Mouse (Mus musculus): Measurements from ENCODE around the gene Amotl2.
"Not testable (repeated sequence)": the region's sequence is repeated elsewhere in the genome, so short reads cannot be mapped to it uniquely, and the experiment has no call there.

Gene Amotl2

DNA sequence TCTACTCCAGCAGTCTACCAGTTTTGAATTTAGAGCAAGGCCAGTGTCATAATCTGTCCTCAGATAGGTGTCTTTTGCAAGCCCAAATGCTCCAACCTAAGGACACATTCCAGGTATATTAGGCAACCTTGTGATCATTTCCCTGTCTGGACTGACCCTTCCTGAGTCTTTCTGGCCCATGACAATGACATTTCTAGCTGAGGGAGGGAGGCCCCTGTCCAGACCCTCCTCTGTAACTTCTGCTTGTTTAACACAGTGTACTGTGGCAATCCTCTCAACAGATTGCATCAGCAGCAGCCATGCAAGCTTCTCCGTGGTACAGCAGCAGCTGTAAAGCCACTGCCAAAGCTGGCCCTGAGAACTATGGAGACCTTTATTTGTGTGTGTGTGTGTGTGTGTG, 19.5 kb downstream of the Amotl2 start:
- DNase-seq: no peak

DNA sequence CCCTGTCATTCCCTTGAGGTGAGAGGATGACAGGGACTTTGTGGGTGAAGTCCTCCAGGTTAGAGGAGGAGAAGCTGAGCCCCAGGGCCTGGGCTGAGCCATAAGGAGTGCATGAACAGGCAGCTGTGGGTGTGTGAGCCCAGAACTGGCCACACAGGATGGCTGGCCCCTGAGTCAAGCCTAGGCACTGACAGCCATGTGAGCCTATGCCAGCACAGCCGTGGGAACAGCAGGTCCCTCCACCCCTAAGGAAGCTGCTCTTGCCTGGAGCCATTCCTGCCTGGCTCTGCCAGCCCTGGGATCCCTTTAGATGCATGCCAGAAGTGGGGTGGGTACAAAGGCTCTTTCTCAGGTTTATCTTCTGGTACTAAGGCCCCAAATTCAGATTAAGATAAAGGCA, 20.9 kb downstream of the Amotl2 start:
- no peak for DNase-seq

DNA sequence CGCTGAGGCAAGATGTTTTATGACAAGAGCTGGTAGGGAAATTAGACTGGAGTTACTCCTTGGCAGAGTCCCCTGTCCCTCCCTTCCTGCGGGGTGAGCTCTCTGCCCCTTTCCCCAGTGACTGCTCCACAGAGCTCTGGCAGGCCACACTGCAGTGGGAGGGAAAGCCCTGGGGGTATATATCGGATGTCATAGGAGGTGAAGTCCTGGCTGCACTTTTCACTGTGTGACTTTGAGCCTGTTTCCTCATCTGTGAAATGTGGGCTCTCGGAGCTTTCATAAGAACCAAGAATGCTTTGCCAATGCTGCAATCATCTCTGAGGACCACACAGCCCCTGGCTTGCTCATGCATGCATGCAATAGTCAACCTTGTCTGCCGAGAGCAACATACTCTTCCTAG, 30.3 kb downstream of the Amotl2 start:
- DNase-seq: no peak

DNA sequence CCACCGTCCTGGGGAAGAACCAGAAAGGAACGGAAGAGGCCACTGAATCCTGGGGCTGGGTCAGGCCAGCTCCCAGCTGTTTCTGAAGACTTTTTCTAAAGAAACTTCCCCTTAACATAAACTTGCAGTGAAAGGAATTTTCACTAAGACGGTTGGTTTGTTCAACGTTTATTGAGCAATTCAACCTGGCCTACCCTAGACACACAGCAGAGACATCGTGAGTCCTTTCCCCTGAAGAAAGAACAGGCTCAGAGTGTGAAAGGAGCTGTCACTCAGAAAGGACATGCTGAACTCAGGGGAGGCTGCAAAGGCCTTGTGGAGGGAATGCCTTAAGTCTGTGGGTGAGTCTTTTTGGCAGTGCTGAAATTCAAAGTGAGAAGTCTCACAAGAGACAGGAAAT, 31.4 kb downstream of the Amotl2 start:
- no peak for DNase-seq

DNA sequence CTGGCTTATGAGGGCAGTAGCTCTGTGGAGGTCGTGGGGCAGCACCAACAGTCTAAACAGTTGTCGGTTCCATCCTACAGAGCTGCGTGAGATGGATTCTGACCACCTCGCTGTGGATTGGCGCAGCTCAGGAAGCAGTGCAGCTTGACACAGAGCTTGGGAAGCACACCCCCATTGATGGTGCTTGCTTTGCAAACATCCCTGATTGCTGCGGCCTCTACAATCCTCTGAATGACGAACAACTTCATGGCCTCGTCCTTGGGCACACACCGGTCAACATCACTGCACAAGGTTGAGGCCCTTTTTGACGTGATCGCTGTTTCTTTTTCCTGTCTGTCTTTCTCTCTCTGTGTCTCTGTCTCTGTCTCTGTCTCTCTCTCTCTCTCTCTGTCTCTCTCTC, 32.7 kb downstream of the Amotl2 start:
- no peak for DNase-seq

DNA sequence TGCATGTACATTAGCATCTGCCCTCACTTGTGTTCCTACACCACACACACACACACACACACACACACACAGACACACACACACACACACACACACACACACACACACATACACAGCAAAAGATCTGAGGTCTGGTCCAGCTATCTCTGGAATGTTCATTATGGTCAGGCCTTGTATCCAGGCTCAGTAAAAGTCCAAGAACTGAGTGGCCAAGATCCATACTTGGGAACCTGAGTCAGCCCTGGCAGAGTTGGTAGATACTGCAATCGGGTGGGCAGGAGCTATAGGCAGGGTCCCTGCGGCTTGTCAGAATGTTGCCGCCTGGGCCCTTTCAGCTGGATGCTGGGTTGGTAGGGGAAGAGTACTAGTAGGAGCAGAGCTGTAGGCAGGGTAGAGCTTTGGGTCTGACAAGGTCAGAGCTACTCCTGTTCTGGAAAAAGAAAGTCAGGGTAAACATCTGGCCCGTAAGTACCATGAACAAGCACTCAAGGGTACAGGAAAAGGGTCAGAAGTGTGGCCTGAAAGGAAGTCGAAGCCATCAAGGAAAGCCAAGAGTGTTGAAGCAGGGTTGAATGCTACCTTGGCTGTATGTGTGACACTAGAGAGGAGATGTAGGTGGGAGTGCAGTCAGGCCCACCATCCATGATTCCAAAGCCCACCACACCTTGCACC, 35.3 kb downstream of the Amotl2 start:
- DNase-seq: no peak

DNA sequence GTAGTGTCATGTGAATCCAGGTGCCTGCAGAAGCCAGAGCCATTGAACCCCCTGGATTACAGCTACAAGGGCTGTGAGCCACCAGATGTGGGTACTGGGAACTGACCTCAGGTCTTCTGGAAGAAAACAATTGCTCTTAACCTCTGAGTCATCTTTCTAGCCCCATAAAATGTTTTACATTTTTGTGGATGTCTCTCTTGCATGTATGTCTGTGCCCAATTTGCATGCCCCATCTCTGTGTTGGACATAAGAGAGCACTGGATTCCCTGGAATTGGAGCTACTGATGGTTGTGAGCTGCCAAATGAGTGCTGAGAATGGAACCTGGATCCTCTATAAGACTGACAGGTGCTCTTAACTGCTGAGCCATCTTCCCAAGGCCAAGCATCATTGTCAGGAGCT, 36.8 kb downstream of the Amotl2 start:
- DNase-seq: no peak

DNA sequence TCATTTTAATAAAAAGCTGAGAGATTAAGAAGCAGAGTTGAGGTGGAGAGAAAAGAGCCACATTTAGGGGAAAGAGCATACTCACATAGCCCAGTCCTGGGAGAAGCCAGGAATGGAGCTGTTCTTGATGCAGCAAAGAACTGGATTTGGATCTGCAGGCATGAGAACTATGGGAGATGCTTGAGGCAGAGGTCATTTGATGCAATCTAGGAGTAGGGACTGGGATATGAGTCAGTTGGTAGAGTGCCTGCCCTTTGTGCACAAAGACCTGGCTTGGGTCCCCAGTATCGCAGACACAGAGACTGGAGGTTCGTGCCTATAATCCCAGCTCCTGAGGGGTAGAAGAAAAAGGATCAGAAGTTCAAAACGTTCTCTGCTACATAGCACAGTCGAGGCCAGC, 38.7 kb downstream of the Amotl2 start:
- no peak for DNase-seq

DNA sequence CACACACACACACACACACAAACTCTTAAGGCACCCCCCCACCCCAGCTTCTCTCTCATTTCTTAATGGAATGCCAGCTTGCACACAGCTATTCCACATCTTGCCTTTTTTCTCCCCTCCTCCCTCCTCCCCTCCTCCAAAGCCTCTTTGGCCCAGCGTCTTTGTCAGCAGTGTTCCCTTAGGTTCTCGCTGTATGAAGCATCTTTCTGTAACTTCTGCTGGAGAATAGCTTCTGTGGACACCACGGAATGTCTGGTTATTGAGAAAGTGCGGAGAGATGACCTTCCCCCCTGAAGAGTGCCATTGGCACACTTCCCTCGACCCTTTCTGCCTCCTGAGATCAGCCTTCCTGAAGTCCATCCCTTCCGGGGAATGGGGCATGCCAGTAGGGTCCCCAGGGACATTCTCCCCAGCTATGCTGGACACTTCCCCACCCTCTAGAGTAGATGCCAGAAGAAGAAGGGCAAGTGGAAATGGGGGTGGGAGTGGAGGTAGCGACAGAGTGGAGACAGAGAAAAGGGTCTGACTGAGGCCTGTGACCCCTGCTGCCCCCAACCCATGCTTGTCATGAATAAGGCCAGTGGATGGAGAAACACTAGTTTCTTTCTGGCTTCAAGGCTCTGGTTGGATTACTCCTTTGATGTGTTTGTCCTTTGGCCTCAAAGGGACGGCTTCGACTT, 39.3 kb downstream of the Amotl2 start:
- DNase-seq: no peak

DNA sequence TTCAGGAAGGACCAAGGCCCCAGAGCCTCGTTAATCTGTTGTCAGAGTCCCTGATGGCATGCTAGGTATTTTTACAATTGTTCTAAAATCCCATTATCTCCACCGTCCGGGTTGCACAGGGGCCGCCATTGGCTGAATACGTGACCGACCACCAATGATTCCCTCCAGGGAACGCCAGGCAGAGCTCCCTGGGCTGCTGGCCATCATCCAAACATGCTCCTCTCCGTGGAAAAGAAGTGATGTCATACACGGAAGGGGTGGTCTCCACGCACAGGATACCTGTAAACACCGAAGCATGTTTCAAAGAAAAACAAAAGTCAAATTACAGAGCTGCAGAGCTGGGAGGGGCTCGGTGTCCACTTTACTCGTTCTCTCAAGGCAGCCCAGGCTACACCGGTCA, 39.9 kb downstream of the Amotl2 start:
- no peak for DNase-seq

DNA sequence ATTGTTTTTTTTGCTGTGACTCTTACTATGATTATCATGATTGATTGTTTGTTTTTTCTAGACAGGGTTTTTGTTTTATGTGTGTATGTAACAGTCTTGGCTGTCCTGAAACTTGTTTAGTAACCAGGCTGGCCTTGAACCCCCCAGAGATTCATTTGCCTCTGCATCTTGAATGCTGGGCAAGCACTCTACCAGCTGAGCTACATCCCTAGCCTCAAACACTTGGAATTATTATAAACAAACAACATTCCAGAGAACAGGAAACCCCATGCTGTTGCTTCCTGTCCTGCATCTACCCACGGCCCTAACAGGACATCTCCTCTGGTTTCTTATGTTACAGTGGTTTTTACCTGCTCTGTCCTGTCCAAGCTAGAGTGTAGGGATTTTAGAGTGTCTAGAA, 42.4 kb downstream of the Amotl2 start:
- DNase-seq: no peak

DNA sequence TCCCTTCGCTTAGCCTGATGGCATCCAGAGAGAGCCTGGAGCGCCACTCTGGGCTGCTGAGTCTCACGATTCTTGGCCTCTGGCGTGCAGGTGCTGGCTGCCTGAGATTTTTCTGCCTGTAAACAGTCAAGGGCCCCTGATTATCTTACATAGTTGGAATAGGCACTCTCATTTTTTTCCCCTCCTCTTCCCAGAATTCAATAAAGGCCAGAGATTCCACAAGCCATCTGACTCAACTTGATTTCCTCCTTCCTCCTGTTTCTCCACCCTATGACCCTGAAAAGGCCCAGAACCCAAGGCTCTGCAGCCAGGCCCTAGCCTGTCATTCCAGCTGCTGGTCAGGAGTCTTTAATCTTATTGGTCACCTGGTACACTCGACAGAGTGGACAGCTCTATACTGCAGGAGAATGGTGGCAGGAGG, 43.1 kb downstream of the Amotl2 start:
- no peak for DNase-seq

DNA sequence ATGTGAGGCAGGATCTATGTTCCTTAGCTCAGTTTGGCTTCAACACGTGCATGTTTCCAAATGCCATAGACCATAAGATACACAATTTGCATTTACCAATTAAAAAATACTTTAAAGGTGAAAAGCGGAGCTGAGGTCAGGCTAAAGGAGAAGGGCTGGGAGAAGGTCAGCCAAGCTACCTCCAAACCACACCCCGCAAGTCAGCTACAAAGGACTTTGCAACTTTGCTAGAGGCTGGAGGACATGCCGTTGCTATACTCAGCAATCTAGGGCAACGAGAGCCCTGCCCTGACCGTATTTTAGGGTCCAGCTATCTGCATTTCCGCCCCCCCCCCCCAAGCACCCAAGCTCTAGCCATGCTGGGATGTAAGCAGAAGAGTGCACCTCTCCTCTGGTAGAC, 45.1 kb downstream of the Amotl2 start:
- no peak for DNase-seq

DNA sequence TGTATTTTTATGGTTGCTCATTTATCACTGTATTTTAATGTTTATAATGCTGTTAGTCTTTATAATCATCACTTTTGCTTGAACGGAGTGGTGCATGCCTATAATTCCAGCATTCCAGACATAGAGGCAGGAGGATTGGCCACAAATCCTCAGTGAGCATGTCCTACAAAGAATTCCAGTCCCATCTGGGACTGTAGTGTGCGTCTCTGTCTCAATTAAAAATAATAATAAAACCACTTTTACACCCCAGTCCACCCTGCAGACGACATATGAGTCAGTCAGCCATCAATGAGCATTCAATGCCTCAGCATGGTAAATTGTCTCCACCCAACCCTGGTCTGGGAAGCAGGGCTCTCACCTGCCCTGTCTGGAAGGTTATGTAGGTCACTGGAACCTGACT, 46.4 kb downstream of the Amotl2 start:
- DNase-seq: no peak

DNA sequence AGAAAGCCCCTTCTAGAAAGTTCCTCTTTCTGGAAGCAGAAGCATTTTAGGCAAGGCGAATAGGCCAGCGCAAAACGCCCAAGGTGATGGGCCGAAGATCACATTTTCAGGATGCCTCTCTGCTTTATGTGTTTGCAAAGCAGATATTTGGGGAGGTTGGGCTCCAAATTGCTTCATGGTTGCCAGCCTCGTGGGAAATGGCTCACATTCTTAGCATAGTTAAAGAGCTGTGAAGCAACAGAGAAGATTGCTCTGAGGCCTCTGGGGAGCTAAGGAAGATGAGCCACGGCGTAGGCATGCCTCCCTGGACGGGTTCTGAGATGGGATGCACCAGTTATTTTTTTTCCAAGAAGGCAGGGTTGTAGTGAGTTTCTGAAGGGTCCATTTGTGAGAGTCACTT, 47.0 kb downstream of the Amotl2 start:
- DNase-seq: no peak

DNA sequence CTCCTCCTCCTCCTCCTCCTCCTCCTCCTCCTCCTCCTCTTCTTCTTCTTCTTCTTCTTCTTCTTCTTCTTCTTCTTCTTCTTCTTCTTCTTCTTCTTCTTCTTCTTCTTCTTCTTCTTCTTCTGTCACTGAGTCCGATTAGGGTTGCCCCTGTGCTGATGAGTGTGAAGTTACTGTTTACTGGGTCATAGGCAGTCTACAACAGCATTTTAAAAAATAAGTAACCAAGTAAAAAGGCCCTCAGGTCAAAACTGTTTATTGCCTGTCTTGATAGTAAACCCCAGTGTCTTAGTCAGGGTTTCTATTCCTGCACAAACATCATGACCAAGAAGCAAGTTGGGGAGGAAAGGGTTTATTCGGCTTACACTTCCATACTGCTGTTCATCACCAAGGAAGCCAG, 48.1 kb downstream of the Amotl2 start:
- not testable (repeated sequence) for DNase-seq

DNA sequence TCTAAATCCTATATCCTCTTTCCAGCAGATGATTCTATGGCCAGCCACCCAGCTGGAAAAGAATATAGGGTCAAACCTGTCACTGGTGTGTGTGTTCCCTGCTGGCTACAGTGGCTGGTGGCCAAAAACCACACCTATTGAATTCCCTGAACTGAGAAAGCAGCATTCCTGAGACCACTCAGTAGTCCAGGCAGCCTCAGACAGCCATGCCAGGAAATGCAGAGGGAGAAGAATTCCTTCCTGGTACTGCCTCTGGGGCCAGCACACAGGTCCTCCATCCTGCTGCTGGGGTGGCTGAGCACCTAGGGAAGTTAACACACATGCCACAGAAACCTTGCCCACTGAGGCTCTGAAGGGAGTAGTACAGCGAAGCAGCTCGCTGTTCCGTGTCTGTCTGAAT, 50.3 kb downstream of the Amotl2 start:
- DNase-seq: no peak

DNA sequence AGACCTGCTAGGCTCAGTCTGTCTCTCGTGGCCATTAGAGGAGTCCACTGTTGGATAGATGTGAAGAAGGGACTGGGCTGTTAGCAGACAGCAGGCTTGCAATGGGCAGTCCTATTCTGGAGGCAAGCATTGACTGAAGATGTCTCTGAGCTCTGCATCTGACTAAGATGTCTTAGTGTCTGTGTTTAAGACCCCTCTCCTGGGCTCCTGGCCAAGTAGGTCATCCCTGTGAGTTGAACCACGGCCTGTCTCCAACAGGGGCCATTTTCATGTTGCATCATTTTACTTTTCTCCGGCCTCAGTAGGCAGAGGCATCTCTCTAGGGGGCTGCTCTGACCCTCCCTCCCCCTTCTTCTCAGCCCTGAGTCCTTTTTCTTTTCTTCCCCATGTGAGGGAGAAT, 52.8 kb downstream of the Amotl2 start:
- no peak for DNase-seq

DNA sequence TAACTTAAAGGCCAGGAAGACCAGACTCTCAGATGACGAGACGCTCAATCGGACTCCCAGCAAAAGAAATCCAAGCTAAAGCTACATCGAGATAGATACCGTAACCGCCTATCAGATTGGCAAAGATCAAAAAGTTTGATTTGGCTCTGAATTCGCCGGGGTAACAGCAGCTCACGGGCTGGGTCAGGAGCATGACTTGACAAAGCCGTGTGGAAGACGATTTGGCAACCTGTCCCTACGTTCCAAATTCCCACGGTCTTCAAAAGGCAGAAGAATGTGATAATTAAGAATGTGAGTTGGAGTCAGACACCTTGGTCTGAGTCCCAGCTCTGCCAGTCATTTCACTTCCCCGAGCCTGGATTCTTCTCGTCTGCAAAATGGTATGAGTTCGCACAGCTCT, 53.7 kb downstream of the Amotl2 start:
- no peak for DNase-seq

DNA sequence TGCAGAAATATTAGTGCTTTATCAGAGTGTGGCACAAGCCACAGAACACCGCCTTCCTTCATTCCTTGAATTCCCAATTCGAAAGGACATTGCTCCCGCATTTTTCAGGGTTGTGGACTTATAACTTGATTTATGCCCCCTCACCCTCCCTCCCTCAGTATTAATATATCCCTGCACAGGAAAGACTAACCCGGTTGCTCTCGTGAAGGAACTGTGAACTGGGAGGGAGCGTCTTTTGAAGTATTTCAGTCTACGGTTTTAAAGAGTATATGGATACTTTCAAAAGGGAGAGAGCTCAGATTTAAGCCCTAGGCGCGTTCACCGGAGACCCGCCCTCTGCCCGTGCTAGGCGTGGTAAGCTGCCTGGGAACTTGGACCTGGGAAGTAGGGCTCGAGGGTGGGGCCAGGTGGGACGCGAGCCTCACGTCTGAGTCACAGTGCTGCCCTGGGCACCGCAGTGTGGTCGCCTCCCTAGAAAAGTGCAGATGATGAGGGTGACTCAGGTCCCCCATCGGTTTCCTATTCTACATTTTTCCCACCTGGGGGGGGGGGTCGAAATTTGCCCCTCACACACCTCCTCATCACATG, 54.9 kb downstream of the Amotl2 start:
- DNase-seq: no peak

DNA sequence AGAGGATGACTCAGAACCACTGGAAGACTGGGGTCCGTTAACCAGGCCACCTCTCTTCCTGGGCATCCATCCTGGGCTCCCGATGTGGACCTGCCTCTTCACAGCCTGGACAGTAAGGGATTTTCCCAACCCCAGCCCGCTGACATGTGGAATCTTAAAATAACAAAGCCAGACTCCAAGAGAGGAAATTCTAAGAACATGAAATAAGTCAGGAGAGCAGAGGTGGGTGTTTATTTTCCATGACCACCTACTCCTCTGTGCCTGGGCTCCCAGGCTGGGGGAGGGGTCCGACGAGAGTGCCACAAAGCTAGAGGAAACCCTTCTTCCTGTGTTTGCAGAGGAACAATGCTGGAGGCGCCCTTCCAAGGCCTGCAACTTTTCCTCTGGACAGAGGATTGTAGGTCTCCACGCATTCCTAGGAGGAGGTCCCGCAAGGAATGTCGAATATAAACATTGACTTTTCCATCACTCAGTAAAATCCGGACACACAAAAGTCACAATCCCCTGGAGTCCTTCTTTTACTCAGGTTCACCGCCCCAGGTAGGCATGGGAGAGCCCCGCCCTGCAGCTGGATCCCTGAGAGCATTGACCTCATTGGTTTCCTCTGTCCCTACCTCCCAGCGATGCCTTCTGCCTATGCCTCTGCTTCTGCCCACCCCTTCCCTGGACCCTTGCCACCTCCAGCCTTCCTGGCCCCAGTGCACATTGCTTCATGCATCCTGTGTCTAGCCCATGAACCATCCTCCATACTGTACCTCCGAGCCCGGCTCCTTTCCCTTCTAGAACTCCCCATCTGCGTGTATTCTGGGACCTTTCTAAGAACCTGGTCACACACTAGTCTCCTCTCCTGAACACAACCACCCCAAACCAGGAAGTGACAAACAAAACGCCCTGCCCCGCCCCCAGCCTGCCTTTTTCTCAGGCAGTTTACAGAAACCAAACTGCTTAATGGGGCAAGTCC, 61.4 kb downstream of the Amotl2 start:
- DNase-seq: no peak

DNA sequence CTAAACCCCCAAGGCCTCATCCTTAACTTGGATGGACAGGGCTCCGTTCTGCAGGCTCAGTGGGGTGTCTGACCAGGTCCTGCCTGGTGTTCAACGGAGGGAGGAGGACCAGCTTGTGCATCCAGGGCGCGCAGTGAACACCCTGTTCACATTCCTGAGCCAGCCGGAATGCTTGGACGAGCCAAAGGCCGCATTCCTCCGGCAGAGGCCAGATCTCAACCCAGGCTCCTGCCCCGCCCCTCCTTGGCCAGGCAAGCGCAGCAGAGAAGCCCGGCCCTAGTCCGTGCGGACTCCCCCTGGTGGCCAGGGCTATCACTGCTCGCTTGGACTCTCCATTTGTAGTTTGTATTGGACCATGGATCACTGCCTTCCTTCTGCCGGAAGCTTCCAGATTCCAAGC, 63.0 kb downstream of the Amotl2 start:
- peak; percentile 78 for DNase-seq

Data from cerebellum, adult 9-10 months (tissue).